Mouse (Mus musculus): ENCODE data around the gene Dbn1. TPM values are rescaled to one million over a fixed set of nuclear protein-coding genes. Genes with fewer than 3 reads are reported as not detected.
A peak's percentile ranks its signal among the peaks of the same experiment; 100 is the strongest.
"Not testable (repeated sequence)": the region's sequence is repeated elsewhere in the genome, so short reads cannot be mapped to it uniquely, and the experiment has no call there.

Gene Dbn1
- polyA plus RNA-seq, 1 experiment from 2014 or later: 60.1 TPM

- Histone ChIP-seq H3K27ac (no peak overlapping the region), H3K4me3 (no peak overlapping the region), H3K27me3 (no peaks in the 10 kb centered on the region), H3K4me1 (replicated peaks) (peaks cover 62% of the 10 kb centered on the region), H3K36me3 (peaks cover 16% of the 10 kb centered on the region), H3K4me2 (no peak overlapping the region), H3K9me3 (replicated peaks) (no peaks in the 10 kb centered on the region), H3K9ac (no peak overlapping the region)
- WGBS: 54% methylated on average over 3 of the region's 3 CpGs
- ATAC-seq (replicated peaks; ENCODE audit: insufficient number of reproducible peaks, insufficient read depth, low FRiP score, low read depth): no peak
Observed at GRCm38 (mm10) chr13:55447543-55447943, 40.4 kb downstream of the Dbn1 start.

- Histone ChIP-seq H3K27ac (no peak overlapping the region), H3K4me1 (replicated peaks) (peaks cover 55% of the 10 kb centered on the region), H3K4me3 (peak overlapping the region; percentile 80), H3K9ac (no peak overlapping the region), H3K9me3 (replicated peaks) (no peaks in the 10 kb centered on the region), H3K27me3 (no peaks in the 10 kb centered on the region), H3K4me2 (peak overlapping the region; percentile 86), H3K36me3 (peaks cover 7% of the 10 kb centered on the region)
- ATAC-seq (replicated peaks; ENCODE audit: insufficient number of reproducible peaks, insufficient read depth, low FRiP score, low read depth): no peak
- WGBS: 62% methylated on average over 6 of the region's 6 CpGs
Observed at GRCm38 (mm10) chr13:55446483-55447105, 41.3 kb downstream of the Dbn1 start.

- Histone ChIP-seq H3K9ac (peak overlapping the region; percentile 96), H3K4me3 (peak overlapping the region; percentile 80), H3K4me2 (peak overlapping the region; percentile 86), H3K36me3 (peaks cover under 1% of the 10 kb centered on the region; the same call in 1 of the 2 replicates), H3K9me3 (replicated peaks) (no peaks in the 10 kb centered on the region), H3K4me1 (replicated peaks) (peaks cover 48% of the 10 kb centered on the region), H3K27ac (peak overlapping the region; percentile 97), H3K27me3 (no peaks in the 10 kb centered on the region)
- no peak for ATAC-seq (replicated peaks; ENCODE audit: insufficient number of reproducible peaks, insufficient read depth, low FRiP score, low read depth)
- under 1% methylated on average over 51 of the region's 66 CpGs for WGBS
Observed at GRCm38 (mm10) chr13:55445361-55446091, 42.4 kb downstream of the Dbn1 start.

GRCm38 (mm10) chr13:55444937-55445315, 43.0 kb downstream of the Dbn1 start, which contains the start of gene Grk6:
Grk6 (plus strand) TSS chr13:55445072.
- under 1% methylated on average over 35 of the region's 35 CpGs for WGBS
- H3K4me3 ChIP-seq: peak within 1 kb of the TSS; percentile 80
- peaks cover 42% of the 10 kb centered on the region for H3K4me1 ChIP-seq (replicated peaks)

GRCm38 (mm10) chr13:55444286-55444936, 43.5 kb downstream of the Dbn1 start:
- peak overlapping the region; percentile 52 for H3K9ac ChIP-seq
- peak overlapping the region; percentile 80 for H3K4me3 ChIP-seq
- peak overlapping the region; percentile 97 for H3K27ac ChIP-seq
- H3K4me1 ChIP-seq (replicated peaks): peaks cover 36% of the 10 kb centered on the region
- no peaks in the 10 kb centered on the region for H3K27me3 ChIP-seq
- H3K36me3 ChIP-seq: no peaks in the 10 kb centered on the region
- peak; percentile 62 for ATAC-seq (replicated peaks; ENCODE audit: insufficient number of reproducible peaks, insufficient read depth, low FRiP score, low read depth)
- H3K4me2 ChIP-seq: peak overlapping the region; percentile 86
- WGBS: under 1% methylated on average over 33 of the region's 33 CpGs
- H3K9me3 ChIP-seq (replicated peaks): no peaks in the 10 kb centered on the region

More at GRCm38 (mm10) chr13:55444937-55445315, 43.0 kb downstream of the Dbn1 start, which contains the start of gene Grk6:
- H3K9me3 ChIP-seq (replicated peaks): no peaks in the 10 kb centered on the region
- peak within 1 kb of the TSS; percentile 86 for H3K4me2 ChIP-seq
- H3K27me3 ChIP-seq: no peaks in the 10 kb centered on the region
- peak within 1 kb of the TSS; percentile 97 for H3K27ac ChIP-seq
- no peaks in the 10 kb centered on the region for H3K36me3 ChIP-seq
- ATAC-seq (replicated peaks; ENCODE audit: insufficient number of reproducible peaks, insufficient read depth, low FRiP score, low read depth): peak; percentile 97
- peak within 1 kb of the TSS; percentile 96 for H3K9ac ChIP-seq

- H3K4me1 ChIP-seq (replicated peaks): peaks cover 31% of the 10 kb centered on the region
- no peaks in the 10 kb centered on the region for H3K36me3 ChIP-seq
- ATAC-seq (replicated peaks; ENCODE audit: insufficient number of reproducible peaks, insufficient read depth, low FRiP score, low read depth): no peak
- peak overlapping the region; percentile 97 for H3K27ac ChIP-seq
- peak overlapping the region; percentile 80 for H3K4me3 ChIP-seq
- peak overlapping the region; percentile 52 for H3K9ac ChIP-seq
- H3K4me2 ChIP-seq: peak overlapping the region; percentile 86
- no peaks in the 10 kb centered on the region for H3K9me3 ChIP-seq (replicated peaks)
- no peaks in the 10 kb centered on the region for H3K27me3 ChIP-seq
- 36% methylated on average over 9 of the region's 9 CpGs for WGBS
Observed at GRCm38 (mm10) chr13:55443799-55444285, 44.1 kb downstream of the Dbn1 start.

- not testable (repeated sequence) for H3K9ac ChIP-seq; H3K36me3 ChIP-seq; H3K4me1 ChIP-seq (replicated peaks); H3K4me3 ChIP-seq; ATAC-seq (replicated peaks; ENCODE audit: insufficient number of reproducible peaks, insufficient read depth, low FRiP score, low read depth); H3K27me3 ChIP-seq; H3K9me3 ChIP-seq (replicated peaks); H3K4me2 ChIP-seq; H3K27ac ChIP-seq
- 81% methylated on average over 15 of the region's 15 CpGs for WGBS
Observed at GRCm38 (mm10) chr13:55437111-55437629, 50.7 kb downstream of the Dbn1 start.

GRCm38 (mm10) chr13:55431889-55432685, 55.8 kb downstream of the Dbn1 start:
- Histone ChIP-seq H3K4me2 (no peak overlapping the region), H3K27me3 (no peaks in the 10 kb centered on the region; the same call in 1 of the 2 replicates), H3K9me3 (replicated peaks) (no peaks in the 10 kb centered on the region), H3K27ac (no peak overlapping the region), H3K4me1 (replicated peaks) (no peaks in the 10 kb centered on the region), H3K36me3 (no peaks in the 10 kb centered on the region), H3K4me3 (no peak overlapping the region), H3K9ac (no peak overlapping the region)
- WGBS: 58% methylated on average over 10 of the region's 10 CpGs
- ATAC-seq (replicated peaks; ENCODE audit: insufficient number of reproducible peaks, insufficient read depth, low FRiP score, low read depth): no peak

GRCm38 (mm10) chr13:55430566-55430965, 57.3 kb downstream of the Dbn1 start:
- no peaks in the 10 kb centered on the region for H3K36me3 ChIP-seq
- 74% methylated on average over 2 of the region's 2 CpGs for WGBS
- ATAC-seq (replicated peaks; ENCODE audit: insufficient number of reproducible peaks, insufficient read depth, low FRiP score, low read depth): no peak
- H3K4me2 ChIP-seq: no peak overlapping the region
- no peak overlapping the region for H3K27ac ChIP-seq
- H3K4me1 ChIP-seq (replicated peaks): no peaks in the 10 kb centered on the region
- H3K4me3 ChIP-seq: no peak overlapping the region
- H3K27me3 ChIP-seq: peaks cover 15% of the 10 kb centered on the region
- H3K9ac ChIP-seq: no peak overlapping the region
- no peaks in the 10 kb centered on the region for H3K9me3 ChIP-seq (replicated peaks)

GRCm38 (mm10) chr13:55429226-55429888, 58.6 kb downstream of the Dbn1 start:
- no peaks in the 10 kb centered on the region for H3K9me3 ChIP-seq (replicated peaks)
- 60% methylated on average over 12 of the region's 12 CpGs for WGBS
- ATAC-seq (replicated peaks; ENCODE audit: insufficient number of reproducible peaks, insufficient read depth, low FRiP score, low read depth): no peak
- no peak overlapping the region for H3K4me3 ChIP-seq
- H3K27ac ChIP-seq: no peak overlapping the region
- no peak overlapping the region for H3K9ac ChIP-seq
- no peaks in the 10 kb centered on the region for H3K36me3 ChIP-seq
- peaks cover 18% of the 10 kb centered on the region for H3K27me3 ChIP-seq
- no peak overlapping the region for H3K4me2 ChIP-seq
- no peaks in the 10 kb centered on the region for H3K4me1 ChIP-seq (replicated peaks)
